Comparison of ENCODE assay signal across 36 mouse cellular contexts in the genomic region with DNA sequence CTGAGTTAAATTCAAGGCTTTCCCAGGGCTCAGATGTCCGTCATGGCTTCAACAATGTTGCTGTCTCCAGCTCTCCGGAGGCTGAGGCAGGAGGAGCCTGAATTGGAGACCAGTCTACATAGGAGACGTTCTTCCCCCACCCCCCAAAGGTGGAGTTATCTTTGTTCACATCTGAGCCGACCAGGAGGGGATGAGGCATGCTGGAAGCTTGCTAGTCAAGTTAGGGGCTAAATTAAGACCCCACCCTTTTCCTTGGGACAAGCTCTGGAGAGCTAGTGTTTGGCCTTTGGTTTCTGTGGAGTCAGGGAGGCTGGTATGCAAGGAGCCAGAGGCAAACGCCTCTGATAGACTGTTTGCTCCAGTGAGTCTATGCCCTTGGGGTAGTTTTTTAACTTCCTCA. TPM values are rescaled to one million over a fixed set of nuclear protein-coding genes. Genes with fewer than 3 reads are reported as not detected.
DNase-seq lines count a peak whose midpoint lies in the region; ATAC-seq and TF ChIP-seq lines count a peak whose summit lies in the region.
"Had no signal": no experiment of that assay in that cellular context is flagged by ENCODE, and none has a peak within 500 bp of the region (broad histone marks: within the 10 kb centered on the region; RNA-seq: fewer than 3 reads in every experiment).

No protein-coding gene starts in this region.

- peaks cover 98% of the 10 kb centered on the region for H3K36me3 ChIP-seq in hindbrain, embryonic 14.5 days (replicated peaks; ENCODE audit: control insufficient read depth, insufficient read depth)
- peaks cover 62% of the 10 kb centered on the region for H3K36me3 ChIP-seq in hindbrain, postnatal 0 days (ENCODE audit: insufficient read depth, low read length)
- H3K36me3 ChIP-seq in testis, adult 2 months (ENCODE audit: control insufficient read depth, insufficient read depth, low read length): peaks cover 3% of the 10 kb centered on the region; the same call in 1 of the 2 replicates

- TF ChIP-seq CTCF in hindbrain, postnatal 0 days (IDR thresholded peaks at IDR 0.05; ENCODE audit: low read depth): no peak
- no peak for TF ChIP-seq CTCF in testis, adult 2 months (IDR thresholded peaks at IDR 0.05; ENCODE audit: control insufficient read depth, insufficient read depth, insufficient replicate concordance, low read depth, low read length)
- TF ChIP-seq CTCF in bone marrow macrophage, adult 2 months (IDR thresholded peaks at IDR 0.05; ENCODE audit: low read depth, low read length): no peak

- TF ChIP-seq POLR2A in testis, adult 2 months (IDR thresholded peaks at IDR 0.05; ENCODE audit: control insufficient read depth, low read depth, low read length): 0 out of 2 replicates have a peak, but pooled peaks have one; percentile 5
- no peak for TF ChIP-seq POLR2A in bone marrow macrophage, adult 2 months (IDR thresholded peaks at IDR 0.05; ENCODE audit: borderline replicate concordance, low read depth, low read length)

- no peak overlapping the region for H3K4me2 ChIP-seq in hindbrain, embryonic 14.5 days (replicated peaks)
- no peak overlapping the region for H3K4me2 ChIP-seq in hindbrain, postnatal 0 days (ENCODE audit: low read depth, low read length)
- H3K4me2 ChIP-seq: forebrain, embryonic 13.5 days; limb, embryonic 12.5 days had no signal

- H3K27ac ChIP-seq in hindbrain, embryonic 14.5 days: no peak overlapping the region
- H3K27ac ChIP-seq in hindbrain, postnatal 0 days: no peak overlapping the region
- 0 out of 2 replicates have a peak overlapping the region, but pooled peaks have one; percentile 26 for H3K27ac ChIP-seq in testis, adult 2 months (ENCODE audit: control insufficient read depth, insufficient read depth, low read depth, low read length)
- peak overlapping the region; percentile 12; the same call in 1 of the 2 replicates for H3K27ac ChIP-seq in bone marrow macrophage, adult 2 months (ENCODE audit: insufficient read depth, low read depth, low read length)
- H3K27ac ChIP-seq: forebrain, embryonic 13.5 days; hindbrain, embryonic 10.5 days; limb, embryonic 12.5 days; liver, embryonic 14.5 days; macrophage; stomach, postnatal 0 days had no signal

- no peak overlapping the region for H3K4me3 ChIP-seq in hindbrain, embryonic 14.5 days (replicated peaks; ENCODE audit: low read length)
- no peak overlapping the region for H3K4me3 ChIP-seq in hindbrain, postnatal 0 days (ENCODE audit: low read length)
- H3K4me3 ChIP-seq in testis, adult 2 months (ENCODE audit: control insufficient read depth, low read depth, low read length): no peak overlapping the region
- H3K4me3 ChIP-seq in bone marrow macrophage, adult 2 months (ENCODE audit: insufficient read depth, low read length): no peak overlapping the region
- H3K4me3 ChIP-seq: forebrain, embryonic 13.5 days; hindbrain, embryonic 10.5 days; limb, embryonic 12.5 days had no signal

- H3K4me1 ChIP-seq in hindbrain, embryonic 14.5 days (replicated peaks; ENCODE audit: control insufficient read depth, insufficient read depth, low read length): peaks cover 8% of the 10 kb centered on the region; the same call in 1 of the 2 replicates
- H3K4me1 ChIP-seq in hindbrain, postnatal 0 days (ENCODE audit: insufficient read depth, low read length): no peaks in the 10 kb centered on the region
- no peaks in the 10 kb centered on the region; the same call in 1 of the 2 replicates for H3K4me1 ChIP-seq in testis, adult 2 months (ENCODE audit: control insufficient read depth, insufficient read depth, low read length)
- peaks cover 16% of the 10 kb centered on the region for H3K4me1 ChIP-seq in bone marrow macrophage, adult 2 months (ENCODE audit: control insufficient read depth, insufficient read depth, low read length)

- no peaks in the 10 kb centered on the region for H3K27me3 ChIP-seq in hindbrain, embryonic 14.5 days (ENCODE audit: control insufficient read depth, insufficient read depth, low read length)
- H3K27me3 ChIP-seq in hindbrain, postnatal 0 days (ENCODE audit: insufficient read depth, low read length): no peaks in the 10 kb centered on the region
- H3K27me3 ChIP-seq in testis, adult 2 months (ENCODE audit: control insufficient read depth, insufficient read depth, low read length): no peaks in the 10 kb centered on the region
- H3K27me3 ChIP-seq: forebrain, embryonic 13.5 days; limb, embryonic 12.5 days had no signal

- no peak for ATAC-seq in hindbrain, embryonic 14.5 days (ENCODE audit: low FRiP score)
- no peak for ATAC-seq in hindbrain, postnatal 0 days
- ATAC-seq: CD4-positive, CD25-positive, alpha-beta regulatory T cell, adult 4 months; forebrain, embryonic 13.5 days; intestine, postnatal 0 days had no signal

- 0 out of 2 replicates have a peak overlapping the region, but pooled peaks have one; percentile 11 for H3K9ac ChIP-seq in hindbrain, embryonic 14.5 days
- H3K9ac ChIP-seq in hindbrain, postnatal 0 days (replicated peaks; ENCODE audit: low read length): no peak overlapping the region
- H3K9ac ChIP-seq: limb, embryonic 12.5 days; liver, embryonic 14.5 days had no signal

- no peak for DNase-seq in hindbrain, embryonic 14.5 days (ENCODE audit: low spot score)
- DNase-seq in hindbrain, postnatal 0 days (ENCODE audit: low spot score): no peak
- DNase-seq in testis, postnatal 10 days (ENCODE audit: low spot score): no peak
- no peak for DNase-seq in cerebellum, adult 8-10 months
- no peak for DNase-seq in layer of hippocampus, adult 18-20 months (ENCODE audit: low spot score in 2 of 2)
- DNase-seq: adrenal gland, postnatal 14 days; cerebellum, adult 18-20 months; cerebellum, postnatal 14 days; gastrocnemius, postnatal 10 days; heart, postnatal 14 days; kidney, postnatal 36 days; lung, adult 2 months; lung, postnatal 10 days; midbrain, embryonic 14.5 days; right cerebral cortex, postnatal 4 days had no signal

- 79% methylated on average over 5 of the region's 5 CpGs for WGBS in hindbrain, embryonic 14.5 days
- WGBS in hindbrain, postnatal 0 days: 75% methylated on average over 5 of the region's 5 CpGs

- no peaks in the 10 kb centered on the region for H3K9me3 ChIP-seq in hindbrain, embryonic 14.5 days (ENCODE audit: control insufficient read depth, low read length)
- no peaks in the 10 kb centered on the region for H3K9me3 ChIP-seq in hindbrain, postnatal 0 days (ENCODE audit: low read length)
- H3K9me3 ChIP-seq: forebrain, embryonic 13.5 days; G1E; hindbrain, embryonic 10.5 days; limb, embryonic 12.5 days had no signal

RNA-seq across cellular contexts. Expression of a gene that starts 8.8 kb away (rescaled TPM):
- 5.6 and 6.9 TPM in 2 replicates for polyA plus RNA-seq in hindbrain, embryonic 14.5 days (2014; fragmentation: Nextera tagmentation; extraction: Ambion mirVana)
- total RNA-seq in hindbrain, postnatal 0 days (2014; rRNA removed): 191 and 192 TPM in 2 replicates
- 6.8 and 7.0 TPM in 2 replicates for polyA plus RNA-seq in hindbrain, postnatal 0 days (2015; fragmentation: Nextera tagmentation; extraction: Ambion mirVana)
- 36.9 and 37.2 TPM in 2 replicates for polyA plus RNA-seq in testis, adult 2 months (2012; rRNA removed)
- polyA plus RNA-seq in bone marrow macrophage, adult 2 months (2012; ENCODE audit: insufficient read depth, insufficient read length, missing spikeins): 11.9 and 16.5 TPM in 2 replicates
- 10 to 100 TPM; 59.2 to 59.7 TPM for total RNA-seq in layer of hippocampus, adult 18-20 months (2021)

RNA-seq across cellular contexts. Expression of a gene that starts 16.5 kb away (rescaled TPM):
- 4.8 and 7.3 TPM in 2 replicates for polyA plus RNA-seq in hindbrain, embryonic 14.5 days (2014; fragmentation: Nextera tagmentation; extraction: Ambion mirVana)
- total RNA-seq in hindbrain, postnatal 0 days (2014; rRNA removed): 20.0 and 35.8 TPM in 2 replicates
- polyA plus RNA-seq in hindbrain, postnatal 0 days (2015; fragmentation: Nextera tagmentation; extraction: Ambion mirVana): 10.8 and 11.3 TPM in 2 replicates
- 13.8 and 13.9 TPM in 2 replicates for polyA plus RNA-seq in testis, adult 2 months (2012; rRNA removed)
- polyA plus RNA-seq in bone marrow macrophage, adult 2 months (2012; ENCODE audit: insufficient read depth, insufficient read length, missing spikeins): 44.2 and 45.8 TPM in 2 replicates
- 10 to 100 TPM; 25.9 to 29.3 TPM for total RNA-seq in layer of hippocampus, adult 18-20 months (2021)

RNA-seq across cellular contexts. Expression of a gene that starts 21.2 kb away (rescaled TPM):
- polyA plus RNA-seq in hindbrain, embryonic 14.5 days (2014; fragmentation: Nextera tagmentation; extraction: Ambion mirVana): 0.25 TPM in 1 of 2 replicates, not detected in the other
- total RNA-seq in hindbrain, postnatal 0 days (2014; rRNA removed): not detected in 2 replicates
- polyA plus RNA-seq in hindbrain, postnatal 0 days (2015; fragmentation: Nextera tagmentation; extraction: Ambion mirVana): 0.13 TPM in 1 of 2 replicates, not detected in the other
- polyA plus RNA-seq in testis, adult 2 months (2012; rRNA removed): 0.07 TPM in 1 of 2 replicates, not detected in the other
- not detected in 2 replicates for polyA plus RNA-seq in bone marrow macrophage, adult 2 months (2012; ENCODE audit: insufficient read depth, insufficient read length, missing spikeins)
- total RNA-seq in layer of hippocampus, adult 18-20 months (2021): not detected
- total RNA-seq: adrenal gland, postnatal 14 days; gastrocnemius, postnatal 10 days; heart, postnatal 14 days; left cerebral cortex, adult 18-20 months; left cerebral cortex, postnatal 14 days; megakaryocyte-erythroid progenitor cell, adult 5-6 weeks had no signal
- polyA plus RNA-seq: brain, embryonic 14.5 days; CD4-positive, CD25-positive, alpha-beta regulatory T cell, adult 4 months; cortical plate, adult 2 months; G1E; gonadal fat pad, adult 2 months; heart, embryonic 14.5 days; intestine, postnatal 0 days; lung, adult 2 months; macrophage; neural tube, embryonic 11.5 days; spleen, adult 2 months had no signal

RNA-seq across cellular contexts. Expression of a gene that starts 23.3 kb away (rescaled TPM):
- polyA plus RNA-seq in hindbrain, embryonic 14.5 days (2014; fragmentation: Nextera tagmentation; extraction: Ambion mirVana): 18.7 and 19.1 TPM in 2 replicates
- 17.8 and 18.2 TPM in 2 replicates for total RNA-seq in hindbrain, postnatal 0 days (2014; rRNA removed)
- polyA plus RNA-seq in hindbrain, postnatal 0 days (2015; fragmentation: Nextera tagmentation; extraction: Ambion mirVana): 10.5 and 16.0 TPM in 2 replicates
- polyA plus RNA-seq in testis, adult 2 months (2012; rRNA removed): 15.9 and 18.2 TPM in 2 replicates
- 28.2 and 30.1 TPM in 2 replicates for polyA plus RNA-seq in bone marrow macrophage, adult 2 months (2012; ENCODE audit: insufficient read depth, insufficient read length, missing spikeins)
- 10 to 100 TPM; 35.4 to 44.6 TPM for total RNA-seq in layer of hippocampus, adult 18-20 months (2021)

RNA-seq across cellular contexts. Expression of a gene that starts 32.2 kb away (rescaled TPM):
- polyA plus RNA-seq in hindbrain, embryonic 14.5 days (2014; fragmentation: Nextera tagmentation; extraction: Ambion mirVana): not detected in 2 replicates
- 0.05 and 2.9 TPM in 2 replicates for total RNA-seq in hindbrain, postnatal 0 days (2014; rRNA removed)
- not detected in 2 replicates for polyA plus RNA-seq in hindbrain, postnatal 0 days (2015; fragmentation: Nextera tagmentation; extraction: Ambion mirVana)
- not detected in 2 replicates for polyA plus RNA-seq in testis, adult 2 months (2012; rRNA removed)
- not detected in 2 replicates for polyA plus RNA-seq in bone marrow macrophage, adult 2 months (2012; ENCODE audit: insufficient read depth, insufficient read length, missing spikeins)
- total RNA-seq in layer of hippocampus, adult 18-20 months (2021): 1 to 10 TPM; 4.1 to 5.2 TPM
- polyA plus RNA-seq: brain, embryonic 14.5 days; cortical plate, adult 2 months; forebrain, embryonic 13.5 days; gonadal fat pad, adult 2 months; heart, embryonic 14.5 days; hindbrain, embryonic 10.5 days; intestine, postnatal 0 days; kidney, embryonic 14.5 days; limb, embryonic 12.5 days; lung, adult 2 months; midbrain, embryonic 14.5 days; neural tube, embryonic 11.5 days; spleen, adult 2 months; stomach, postnatal 0 days had no signal

Comparison
In these comparisons a context has a peak if more than half of its experiments do, and no peak if none do; other contexts are left out.
1. H3K27ac ChIP-seq: peak in testis, adult 2 months (single experiment) and bone marrow macrophage, adult 2 months (single experiment); none in hindbrain, embryonic 14.5 days (single experiment) and hindbrain, postnatal 0 days (single experiment).